Mouse (Mus musculus) cortical plate, adult 2 months (tissue): ENCODE measurements around the gene Bclaf3.

Experiments used
- CTCF ChIP-seq: fragments of 200-500 bp; IDR thresholded peaks from 2 replicates; pipeline ENCODE4 v1.5.1; 2011; ENCODE audit warnings: mild to moderate bottlenecking, control low read depth, low read length; ENCODE audit not compliant: insufficient read depth; ENCODE audit errors: extremely low read depth
- POLR2A ChIP-seq: fragments of 200-500 bp; IDR thresholded peaks from 2 replicates; pipeline ENCODE4 v1.6.1; 2011; ENCODE audit warnings: mild to moderate bottlenecking, low read length, control low read depth; ENCODE audit not compliant: insufficient read depth; ENCODE audit errors: extremely low read depth

- no peak for TF ChIP-seq POLR2A
- no peak for TF ChIP-seq CTCF
Measured at GRCm38 (mm10) chrX:159541936-159542335, 15.4 kb downstream of the Bclaf3 start.
